Mouse (Mus musculus) kidney, embryonic 14.5 days (tissue): Measurements from ENCODE around the gene Gm42906. TPM values are rescaled to one million over a fixed set of nuclear protein-coding genes. Genes with fewer than 3 reads are reported as not detected.

ENCODE experiments used
- ATAC-seq: fragments of 200-750 bp; cut with Nextera tagmentation; 2 replicates; pipeline ENCODE4 v1.8.0; 2017; ENCODE audit warnings: moderate number of reproducible peaks, mild to moderate bottlenecking, moderate TSS enrichment, moderate library complexity; ENCODE audit not compliant: low FRiP score, low TSS enrichment
- H3K27ac ChIP-seq: fragments of 300-500 bp; sonication (generic); 2 replicates; pipeline ENCODE4 v1.5.1; 2014; ENCODE audit warnings: low read depth, mild to moderate bottlenecking, low read length, moderate library complexity, mixed read lengths
- H3K27me3 ChIP-seq: fragments of 300-500 bp; sonication (generic); 2 replicates; pipeline ENCODE4 v1.6.1; 2014; ENCODE audit warnings: mild to moderate bottlenecking, low read length; ENCODE audit not compliant: control insufficient read depth, insufficient read depth
- H3K36me3 ChIP-seq: fragments of 300-500 bp; sonication (generic); 2 replicates; pipeline ENCODE4 v1.6.1; 2014; ENCODE audit warnings: low read length, mixed read lengths; ENCODE audit not compliant: control insufficient read depth, insufficient read depth
- H3K4me1 ChIP-seq: fragments of 300-500 bp; sonication (generic); 2 replicates; pipeline ENCODE4 v1.6.1; 2014; ENCODE audit warnings: low read length, mixed read lengths; ENCODE audit not compliant: control insufficient read depth, insufficient read depth
- H3K4me2 ChIP-seq: fragments of 300-500 bp; sonication (generic); replicated peaks from 2 replicates; pipeline ENCODE4 v1.6.1; 2014; ENCODE audit warnings: low read depth, mild to moderate bottlenecking, low read length
- H3K4me3 ChIP-seq: fragments of 300-500 bp; sonication (generic); 2 replicates; pipeline ENCODE4 v1.5.1; 2014; ENCODE audit warnings: mild to moderate bottlenecking, low read length
- H3K9ac ChIP-seq: fragments of 300-500 bp; sonication (generic); 2 replicates; pipeline ENCODE4 v1.6.1; 2014; ENCODE audit warnings: low read depth, mild to moderate bottlenecking, low read length, moderate library complexity
- H3K9me3 ChIP-seq: fragments of 300-500 bp; sonication (generic); 2 replicates; pipeline ENCODE4 v1.6.1; 2016; ENCODE audit warnings: low read length; ENCODE audit not compliant: control insufficient read depth
- WGBS: fragments of 180-500 bp; shearing (Covaris S2); extraction: QIAGEN DNeasy Blood & Tissue Kit; methylation state at CpG from one replicate; pipeline ENCODE4 v1.1.7; 2014; 5-methylcytosine and 5-hydroxymethylcytosine counted together
- polyA plus RNA-seq: library from polyadenylated mRNA; unstranded; fragments of >200 nt; fragmentation: Nextera tagmentation; extraction: Ambion mirVana; gene quantifications from 2 replicates; pipeline ENCODE4 v1.2.1, GENCODE M21; 2014

Gm42906 gene
- polyA plus RNA-seq, 1 experiment from 2014 or later: not detected

DNA sequence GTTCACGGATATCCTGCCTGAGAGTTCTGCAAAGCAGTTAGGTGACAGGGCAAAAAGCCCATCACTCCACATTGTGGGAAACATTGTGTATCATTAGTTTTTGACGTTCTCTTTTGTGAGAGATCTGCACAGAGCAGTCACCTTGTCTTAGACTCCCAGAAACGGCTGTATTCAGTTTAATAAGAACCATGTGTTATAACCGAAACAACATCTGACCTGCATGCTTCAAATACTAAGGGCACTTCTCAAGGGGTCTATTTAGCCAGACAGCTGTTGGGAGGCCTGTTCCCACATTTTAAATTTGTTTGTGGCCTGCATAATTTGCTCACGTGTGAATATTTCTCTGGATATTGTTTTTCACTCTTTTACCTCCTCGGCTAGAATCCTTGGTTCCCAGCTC is 357.1 kb downstream of the Gm42906 start:
- Histone ChIP-seq H3K27ac (no peak overlapping the region), H3K27me3 (no peaks in the 10 kb centered on the region), H3K4me3 (no peak overlapping the region), H3K4me1 (no peaks in the 10 kb centered on the region), H3K36me3 (no peaks in the 10 kb centered on the region; the same call in 1 of the 2 replicates), H3K9me3 (no peaks in the 10 kb centered on the region), H3K9ac (no peak overlapping the region), H3K4me2 (no peak overlapping the region)
- ATAC-seq: no peak
- 69% methylated on average over 6 of the region's 6 CpGs for whole genome bisulfite sequencing

GRCm38 (mm10) chr5:151069569-151069968 is 358.4 kb downstream of the Gm42906 start:
- Histone ChIP-seq H3K9ac (no peak overlapping the region), H3K9me3 (no peaks in the 10 kb centered on the region), H3K27me3 (no peaks in the 10 kb centered on the region), H3K36me3 (no peaks in the 10 kb centered on the region; the same call in 1 of the 2 replicates), H3K4me1 (no peaks in the 10 kb centered on the region), H3K27ac (no peak overlapping the region), H3K4me2 (no peak overlapping the region), H3K4me3 (no peak overlapping the region)
- 87% methylated on average over 2 of the region's 2 CpGs for WGBS
- ATAC-seq: no peak

- Histone ChIP-seq H3K27me3 (no peaks in the 10 kb centered on the region), H3K9ac (no peak overlapping the region), H3K4me2 (no peak overlapping the region), H3K27ac (no peak overlapping the region), H3K36me3 (peaks cover 16% of the 10 kb centered on the region), H3K9me3 (peaks cover 9% of the 10 kb centered on the region; the same call in 1 of the 2 replicates), H3K4me1 (no peaks in the 10 kb centered on the region), H3K4me3 (no peak overlapping the region)
- ATAC-seq: no peak
- WGBS: 87% methylated on average over 5 of the region's 5 CpGs
Measured at GRCm38 (mm10) chr5:151066016-151066415, 361.9 kb downstream of the Gm42906 start.

GRCm38 (mm10) chr5:151065228-151065627 is 362.7 kb downstream of the Gm42906 start:
- Histone ChIP-seq H3K4me2 (no peak overlapping the region), H3K27ac (no peak overlapping the region), H3K9me3 (peaks cover 9% of the 10 kb centered on the region; the same call in 1 of the 2 replicates), H3K27me3 (no peaks in the 10 kb centered on the region), H3K36me3 (peaks cover 16% of the 10 kb centered on the region), H3K4me1 (0 out of 2 replicates have a peak, but pooled peaks cover 3% of the 10 kb centered on the region), H3K9ac (no peak overlapping the region), H3K4me3 (no peak overlapping the region)
- no peak for ATAC-seq
- WGBS: 82% methylated on average over 1 of the region's 1 CpGs

- peaks cover 16% of the 10 kb centered on the region for H3K36me3 ChIP-seq
- H3K4me3 ChIP-seq: no peak overlapping the region
- ATAC-seq: no peak
- H3K27me3 ChIP-seq: no peaks in the 10 kb centered on the region
- H3K4me2 ChIP-seq: no peak overlapping the region
- no peak overlapping the region for H3K27ac ChIP-seq
- 98% methylated on average over 2 of the region's 2 CpGs for WGBS
- H3K9ac ChIP-seq: no peak overlapping the region
- peaks cover 6% of the 10 kb centered on the region for H3K4me1 ChIP-seq
- H3K9me3 ChIP-seq: peaks cover 9% of the 10 kb centered on the region; the same call in 1 of the 2 replicates
Measured at GRCm38 (mm10) chr5:151061942-151062341, 366.0 kb downstream of the Gm42906 start.

GRCm38 (mm10) chr5:151060476-151060875 is 367.5 kb downstream of the Gm42906 start:
- Histone ChIP-seq H3K4me1 (peaks cover 14% of the 10 kb centered on the region), H3K4me3 (no peak overlapping the region), H3K4me2 (no peak overlapping the region), H3K9me3 (peaks cover 9% of the 10 kb centered on the region; the same call in 1 of the 2 replicates), H3K9ac (no peak overlapping the region), H3K36me3 (peaks cover 16% of the 10 kb centered on the region), H3K27me3 (no peaks in the 10 kb centered on the region), H3K27ac (peak overlapping the region; percentile 59; the same call in 1 of the 2 replicates)
- peak; percentile 18; the same call in 1 of the 2 replicates for ATAC-seq
- WGBS: 46% methylated on average over 12 of the region's 12 CpGs

DNA sequence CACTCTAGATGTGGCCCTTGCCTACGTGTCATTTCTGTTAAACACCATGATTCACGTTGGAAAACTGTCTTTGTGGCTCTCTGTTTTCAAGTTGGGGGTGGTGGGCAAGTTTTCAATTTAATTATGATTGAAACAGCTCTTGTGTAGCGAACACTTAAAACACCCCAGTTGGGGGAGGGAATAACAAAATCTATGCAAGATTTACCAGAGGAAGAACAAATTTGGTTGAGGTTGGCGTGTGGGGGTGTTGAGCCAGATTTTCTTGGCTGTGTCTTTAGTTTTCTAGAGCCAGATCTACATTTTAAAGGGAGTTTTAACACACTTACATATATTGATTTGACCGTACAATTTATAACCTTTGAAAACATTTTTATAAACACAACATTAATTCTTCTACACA is 368.2 kb downstream of the Gm42906 start:
- H3K4me3 ChIP-seq: no peak overlapping the region
- H3K4me1 ChIP-seq: peaks cover 15% of the 10 kb centered on the region
- H3K27ac ChIP-seq: no peak overlapping the region; the same call in 1 of the 2 replicates
- peaks cover 9% of the 10 kb centered on the region; the same call in 1 of the 2 replicates for H3K9me3 ChIP-seq
- H3K36me3 ChIP-seq: peaks cover 16% of the 10 kb centered on the region
- no peak for ATAC-seq
- no peak overlapping the region for H3K4me2 ChIP-seq
- H3K9ac ChIP-seq: no peak overlapping the region
- WGBS: 58% methylated on average over 5 of the region's 5 CpGs
- no peaks in the 10 kb centered on the region for H3K27me3 ChIP-seq

- no peak overlapping the region for H3K9ac ChIP-seq
- H3K27me3 ChIP-seq: no peaks in the 10 kb centered on the region
- peaks cover 16% of the 10 kb centered on the region for H3K36me3 ChIP-seq
- H3K4me3 ChIP-seq: no peak overlapping the region
- peaks cover 9% of the 10 kb centered on the region; the same call in 1 of the 2 replicates for H3K9me3 ChIP-seq
- ATAC-seq: no peak
- H3K4me2 ChIP-seq: no peak overlapping the region
- WGBS: 74% methylated on average over 10 of the region's 10 CpGs
- peaks cover 19% of the 10 kb centered on the region for H3K4me1 ChIP-seq
- H3K27ac ChIP-seq: no peak overlapping the region
Measured at GRCm38 (mm10) chr5:151059352-151059751, 368.6 kb downstream of the Gm42906 start.

GRCm38 (mm10) chr5:151057716-151058115 is 370.2 kb downstream of the Gm42906 start:
- H3K36me3 ChIP-seq: peaks cover 10% of the 10 kb centered on the region
- H3K4me3 ChIP-seq: no peak overlapping the region
- no peaks in the 10 kb centered on the region for H3K27me3 ChIP-seq
- ATAC-seq: no peak
- H3K27ac ChIP-seq: no peak overlapping the region; the same call in 1 of the 2 replicates
- 80% methylated on average over 5 of the region's 5 CpGs for WGBS
- H3K4me1 ChIP-seq: peaks cover 19% of the 10 kb centered on the region
- no peak overlapping the region for H3K9ac ChIP-seq
- H3K4me2 ChIP-seq: no peak overlapping the region
- H3K9me3 ChIP-seq: peaks cover 9% of the 10 kb centered on the region; the same call in 1 of the 2 replicates
